Mouse (Mus musculus): ENCODE measurements at regions not wholly inside any gene's neighbourhood (a gene's known extent, or its start where the extent isn't known, plus 50 kb on each side); places are given as distances from the start of the nearest gene placed in this dataset.

DNA sequence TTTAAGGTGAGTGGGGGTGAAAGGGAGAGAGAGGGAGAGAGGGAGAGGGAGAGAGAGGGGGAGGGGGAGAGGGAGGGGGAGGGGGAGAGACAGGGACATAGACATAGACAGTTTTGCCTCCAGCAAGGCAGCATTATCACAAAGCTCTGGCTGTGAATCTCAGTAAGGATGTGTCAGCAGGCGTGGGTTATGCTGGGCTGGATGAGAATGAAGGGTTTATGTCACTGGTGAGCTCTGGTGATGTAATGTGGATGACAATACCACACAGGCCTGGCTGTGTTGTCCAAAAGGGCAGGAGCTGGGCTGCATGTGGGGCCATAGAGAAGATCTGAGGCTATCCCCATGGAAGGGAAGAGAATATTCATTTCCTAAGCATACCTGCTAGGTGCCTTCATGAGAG, 282.0 kb downstream of the 4933412E24Rik start:
- Histone ChIP-seq H3K9ac (replicated peaks; ENCODE audit: low read length) (no peak overlapping the region), H3K9me3 (replicated peaks; ENCODE audit: control insufficient read depth, low read length) (no peaks in the 10 kb centered on the region), H3K4me2 (ENCODE audit: low read depth, low read length) (no peak overlapping the region), H3K27ac (replicated peaks; ENCODE audit: low read depth, low read length) (no peak overlapping the region), H3K4me1 (ENCODE audit: control insufficient read depth, insufficient read depth, low read length) (no peaks in the 10 kb centered on the region), H3K27me3 (ENCODE audit: control insufficient read depth, insufficient read depth, low read length) (no peaks in the 10 kb centered on the region), H3K36me3 (replicated peaks; ENCODE audit: control insufficient read depth, insufficient read depth, low read depth, low read length) (no peaks in the 10 kb centered on the region), H3K4me3 (ENCODE audit: low read depth, low read length) (no peak overlapping the region)
- WGBS, result 62% methylated on average over 1 of the region's 1 CpGs
- DNase-seq (ENCODE audit: low spot score) (no peak), ATAC-seq (replicated peaks; ENCODE audit: insufficient number of reproducible peaks, low FRiP score, low TSS enrichment, low read depth) (no peak)

- Histone ChIP-seq H3K9ac (replicated peaks; ENCODE audit: low read length) (no peak overlapping the region), H3K4me1 (ENCODE audit: control insufficient read depth, insufficient read depth, low read length) (no peaks in the 10 kb centered on the region), H3K27me3 (ENCODE audit: control insufficient read depth, insufficient read depth, low read length) (no peaks in the 10 kb centered on the region), H3K9me3 (replicated peaks; ENCODE audit: control insufficient read depth, low read length) (no peaks in the 10 kb centered on the region), H3K36me3 (replicated peaks; ENCODE audit: control insufficient read depth, insufficient read depth, low read depth, low read length) (no peaks in the 10 kb centered on the region), H3K4me2 (ENCODE audit: low read depth, low read length) (no peak overlapping the region), H3K27ac (replicated peaks; ENCODE audit: low read depth, low read length) (no peak overlapping the region), H3K4me3 (ENCODE audit: low read depth, low read length) (no peak overlapping the region)
- DNase-seq (ENCODE audit: low spot score), result no peak
- WGBS, result 83% methylated on average over 3 of the region's 3 CpGs
- no peak for ATAC-seq (replicated peaks; ENCODE audit: insufficient number of reproducible peaks, low FRiP score, low TSS enrichment, low read depth)
Measured at GRCm38 (mm10) chr15:59733932-59734331, 282.5 kb downstream of the 4933412E24Rik start.

GRCm38 (mm10) chr15:59733031-59733810, 283.2 kb downstream of the 4933412E24Rik start:
- H3K4me2 ChIP-seq (ENCODE audit: low read depth, low read length), result no peak overlapping the region
- no peak for ATAC-seq (replicated peaks; ENCODE audit: insufficient number of reproducible peaks, low FRiP score, low TSS enrichment, low read depth)
- no peak overlapping the region for H3K9ac ChIP-seq (replicated peaks; ENCODE audit: low read length)
- 79% methylated on average over 11 of the region's 12 CpGs for WGBS
- H3K27ac ChIP-seq (replicated peaks; ENCODE audit: low read depth, low read length), result no peak overlapping the region
- no peaks in the 10 kb centered on the region for H3K36me3 ChIP-seq (replicated peaks; ENCODE audit: control insufficient read depth, insufficient read depth, low read depth, low read length)
- H3K9me3 ChIP-seq (replicated peaks; ENCODE audit: control insufficient read depth, low read length), result no peaks in the 10 kb centered on the region
- H3K27me3 ChIP-seq (ENCODE audit: control insufficient read depth, insufficient read depth, low read length), result no peaks in the 10 kb centered on the region
- H3K4me1 ChIP-seq (ENCODE audit: control insufficient read depth, insufficient read depth, low read length), result no peaks in the 10 kb centered on the region
- no peak overlapping the region for H3K4me3 ChIP-seq (ENCODE audit: low read depth, low read length)
- no peak for DNase-seq (ENCODE audit: low spot score)

- H3K9ac ChIP-seq (replicated peaks; ENCODE audit: low read length), result no peak overlapping the region
- H3K4me2 ChIP-seq (ENCODE audit: low read depth, low read length), result no peak overlapping the region
- H3K4me1 ChIP-seq (ENCODE audit: control insufficient read depth, insufficient read depth, low read length), result no peaks in the 10 kb centered on the region
- no peaks in the 10 kb centered on the region for H3K36me3 ChIP-seq (replicated peaks; ENCODE audit: control insufficient read depth, insufficient read depth, low read depth, low read length)
- no peak overlapping the region for H3K4me3 ChIP-seq (ENCODE audit: low read depth, low read length)
- H3K27ac ChIP-seq (replicated peaks; ENCODE audit: low read depth, low read length), result no peak overlapping the region
- H3K27me3 ChIP-seq (ENCODE audit: control insufficient read depth, insufficient read depth, low read length), result no peaks in the 10 kb centered on the region
- ATAC-seq (replicated peaks; ENCODE audit: insufficient number of reproducible peaks, low FRiP score, low TSS enrichment, low read depth) (no peak), DNase-seq (ENCODE audit: low spot score) (no peak)
- 81% methylated on average over 8 of the region's 8 CpGs for WGBS
- no peaks in the 10 kb centered on the region for H3K9me3 ChIP-seq (replicated peaks; ENCODE audit: control insufficient read depth, low read length)
Measured at GRCm38 (mm10) chr15:59731129-59731528, 285.3 kb downstream of the 4933412E24Rik start.

DNA sequence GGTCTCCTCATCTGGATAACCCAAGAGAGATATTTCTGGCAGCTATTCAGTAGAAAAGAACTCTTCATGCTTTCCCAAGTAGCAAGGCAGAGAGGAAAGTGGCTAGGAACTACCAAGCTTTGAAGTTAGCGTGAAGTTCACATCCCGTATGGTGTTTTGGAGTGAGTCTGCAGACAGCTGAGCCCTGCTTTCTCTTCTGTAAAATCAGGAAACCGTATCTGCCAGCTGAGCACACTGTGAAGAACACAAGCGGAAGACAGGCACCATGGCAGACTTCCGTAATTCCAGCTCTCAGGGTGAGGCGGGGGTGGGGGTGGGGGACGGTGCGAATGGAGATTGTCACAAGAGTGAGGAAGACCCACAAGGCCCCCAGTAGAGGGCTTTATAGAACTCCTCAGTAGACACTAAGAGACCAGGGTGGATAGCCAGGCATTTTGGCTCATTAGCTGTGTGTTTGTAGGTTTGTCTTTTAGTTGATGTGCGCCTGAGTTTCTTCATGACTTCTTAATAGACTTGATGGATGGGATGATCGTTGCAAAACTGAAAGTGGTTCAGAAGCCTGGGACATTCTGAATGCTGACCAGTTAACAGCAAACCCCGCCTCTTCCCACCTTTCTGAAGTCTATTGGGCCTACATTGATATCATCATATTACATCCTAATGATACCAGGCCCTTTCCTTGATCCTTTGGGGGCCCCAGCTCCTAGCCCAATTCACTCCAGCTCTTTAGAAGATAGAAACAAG, 287.4 kb downstream of the 4933412E24Rik start:
- Histone ChIP-seq H3K36me3 (replicated peaks; ENCODE audit: control insufficient read depth, insufficient read depth, low read depth, low read length) (no peaks in the 10 kb centered on the region), H3K4me2 (ENCODE audit: low read depth, low read length) (no peak overlapping the region), H3K9me3 (replicated peaks; ENCODE audit: control insufficient read depth, low read length) (no peaks in the 10 kb centered on the region), H3K4me3 (ENCODE audit: low read depth, low read length) (no peak overlapping the region), H3K27ac (replicated peaks; ENCODE audit: low read depth, low read length) (no peak overlapping the region), H3K27me3 (ENCODE audit: control insufficient read depth, insufficient read depth, low read length) (no peaks in the 10 kb centered on the region), H3K4me1 (ENCODE audit: control insufficient read depth, insufficient read depth, low read length) (no peaks in the 10 kb centered on the region), H3K9ac (replicated peaks; ENCODE audit: low read length) (no peak overlapping the region)
- 82% methylated on average over 11 of the region's 11 CpGs for WGBS
- DNase-seq (ENCODE audit: low spot score), result no peak
- no peak for ATAC-seq (replicated peaks; ENCODE audit: insufficient number of reproducible peaks, low FRiP score, low TSS enrichment, low read depth)

DNA sequence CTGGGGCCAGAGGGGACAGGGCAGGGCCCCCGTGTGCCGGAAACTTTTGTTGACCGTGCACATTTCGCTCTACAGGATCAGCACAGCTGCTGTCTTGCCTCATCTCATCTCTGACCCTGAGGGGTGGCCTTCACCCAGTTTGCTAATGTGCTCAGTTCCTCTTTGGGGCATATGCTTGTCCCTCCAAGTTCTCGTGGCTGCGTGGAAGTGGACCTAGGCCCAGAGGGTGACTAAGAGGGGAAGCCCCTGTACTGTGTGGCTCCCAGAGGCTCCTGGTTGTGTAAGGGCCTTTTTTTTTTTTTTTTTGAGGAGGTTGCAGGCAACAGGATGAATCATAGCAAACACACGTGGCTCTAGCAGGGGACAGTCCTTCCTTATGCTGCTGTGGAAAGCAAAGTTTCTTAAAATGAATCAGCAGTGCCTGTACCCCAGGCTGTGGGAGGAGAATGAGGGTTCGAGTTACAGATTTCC, 288.2 kb downstream of the 4933412E24Rik start:
- DNase-seq (ENCODE audit: low spot score) (no peak), ATAC-seq (replicated peaks; ENCODE audit: insufficient number of reproducible peaks, low FRiP score, low TSS enrichment, low read depth) (0 out of 2 replicates have a peak, but pooled peaks have one; percentile 52)
- no peak overlapping the region for H3K27ac ChIP-seq (replicated peaks; ENCODE audit: low read depth, low read length)
- no peaks in the 10 kb centered on the region for H3K27me3 ChIP-seq (ENCODE audit: control insufficient read depth, insufficient read depth, low read length)
- H3K4me2 ChIP-seq (ENCODE audit: low read depth, low read length), result no peak overlapping the region
- no peaks in the 10 kb centered on the region for H3K4me1 ChIP-seq (ENCODE audit: control insufficient read depth, insufficient read depth, low read length)
- H3K9ac ChIP-seq (replicated peaks; ENCODE audit: low read length), result no peak overlapping the region
- WGBS, result 63% methylated on average over 8 of the region's 8 CpGs
- H3K9me3 ChIP-seq (replicated peaks; ENCODE audit: control insufficient read depth, low read length), result no peaks in the 10 kb centered on the region
- H3K36me3 ChIP-seq (replicated peaks; ENCODE audit: control insufficient read depth, insufficient read depth, low read depth, low read length), result no peaks in the 10 kb centered on the region
- no peak overlapping the region for H3K4me3 ChIP-seq (ENCODE audit: low read depth, low read length)

- Histone ChIP-seq H3K4me1 (ENCODE audit: control insufficient read depth, insufficient read depth, low read length) (no peaks in the 10 kb centered on the region), H3K9me3 (replicated peaks; ENCODE audit: control insufficient read depth, low read length) (no peaks in the 10 kb centered on the region), H3K27ac (replicated peaks; ENCODE audit: low read depth, low read length) (no peak overlapping the region), H3K9ac (replicated peaks; ENCODE audit: low read length) (no peak overlapping the region), H3K27me3 (ENCODE audit: control insufficient read depth, insufficient read depth, low read length) (no peaks in the 10 kb centered on the region), H3K4me3 (ENCODE audit: low read depth, low read length) (no peak overlapping the region), H3K4me2 (ENCODE audit: low read depth, low read length) (no peak overlapping the region), H3K36me3 (replicated peaks; ENCODE audit: control insufficient read depth, insufficient read depth, low read depth, low read length) (no peaks in the 10 kb centered on the region)
- DNase-seq (ENCODE audit: low spot score) (no peak), ATAC-seq (replicated peaks; ENCODE audit: insufficient number of reproducible peaks, low FRiP score, low TSS enrichment, low read depth) (no peak)
- WGBS, result 89% methylated on average over 4 of the region's 4 CpGs
Measured at GRCm38 (mm10) chr15:59725881-59726280, 290.5 kb downstream of the 4933412E24Rik start.
